Mouse (Mus musculus) CH12.LX (cell line): ENCODE measurements around the gene Dhdds. TPM values are rescaled to one million over a fixed set of nuclear protein-coding genes. Genes with fewer than 3 reads are reported as not detected.

ENCODE experiments used
- DNase-seq: peaks from one replicate; pipeline ENCODE4 v3.0.0-alpha.2; 2013; ENCODE audit errors: extremely low read depth
- H3K27ac ChIP-seq: 2 replicates; pipeline ENCODE4 v1.5.1; 2012; ENCODE audit warnings: low read depth, mild to moderate bottlenecking, control low read depth, moderate library complexity; ENCODE audit not compliant: insufficient read depth
- H3K27me3 ChIP-seq: replicated peaks from 2 replicates; pipeline ENCODE3; 2012; ENCODE audit warnings: inconsistent platforms
- H3K36me3 ChIP-seq, 2 experiments: replicated peaks in 1 of 2; 2 replicates each; pipeline versions ENCODE3 to v1.6.1; 2012; ENCODE audit warnings: inconsistent platforms in 1 of 2, low read length in 1 of 2, mild to moderate bottlenecking in 1 of 2, mixed read lengths in 1 of 2, moderate library complexity in 1 of 2; ENCODE audit not compliant: control insufficient read depth in 1 of 2, insufficient read depth in 1 of 2
- H3K4me1 ChIP-seq, 2 experiments: 2 replicates each; pipeline ENCODE4 v1.6.1; 2012; ENCODE audit warnings: inconsistent platforms in 1 of 2, moderate library complexity in 1 of 2; ENCODE audit not compliant: insufficient read depth in 2 of 2, control insufficient read depth in 1 of 2
- H3K4me2 ChIP-seq: 2 replicates; pipeline ENCODE4 v1.6.1; 2012; ENCODE audit warnings: low read depth, mild to moderate bottlenecking, control low read depth; ENCODE audit not compliant: poor library complexity, insufficient read depth, severe bottlenecking
- H3K4me3 ChIP-seq, 3 experiments: fragments of 150-350 bp in 1 of 3; sonication (generic) in 1 of 3; replicated peaks in 1 of 3; 2 replicates each; pipeline versions ENCODE3 to v1.5.1; 2011 to 2012; ENCODE audit warnings: low read depth in 2 of 3, low read length in 2 of 3, mild to moderate bottlenecking in 2 of 3, moderate library complexity in 2 of 3, control low read depth in 1 of 3, improper control_type of control experiment in 1 of 3, inconsistent platforms in 1 of 3, mixed read lengths in 1 of 3; ENCODE audit not compliant: poor library complexity in 1 of 3
- H3K79me2 ChIP-seq: replicated peaks from 2 replicates; pipeline ENCODE4 v1.6.1; 2012; ENCODE audit warnings: mild to moderate bottlenecking, moderate library complexity; ENCODE audit not compliant: control insufficient read depth, poor library complexity, insufficient read depth, severe bottlenecking; ENCODE audit errors: extremely low read depth
- H3K9ac ChIP-seq: 2 replicates; pipeline ENCODE4 v1.6.1; 2012; ENCODE audit warnings: low read depth, mild to moderate bottlenecking, control low read depth, moderate library complexity; ENCODE audit not compliant: insufficient read depth
- H3K9me3 ChIP-seq: replicated peaks from 2 replicates; pipeline ENCODE3; 2012; ENCODE audit warnings: low read length, inconsistent platforms, mixed read lengths
- BHLHE40 ChIP-seq: IDR thresholded peaks from 2 replicates; pipeline ENCODE4 v1.6.1; 2011; ENCODE audit warnings: mild to moderate bottlenecking, low read depth, low read length, improper control_type of control experiment
- CHD1 ChIP-seq: IDR thresholded peaks from 2 replicates; pipeline ENCODE4 v1.6.1; 2012; ENCODE audit warnings: low read depth, low read length, improper control_type of control experiment, inconsistent platforms
- E2F4 ChIP-seq: IDR thresholded peaks from 2 replicates; pipeline ENCODE4 v1.6.1; 2011; ENCODE audit warnings: low read depth, low read length, improper control_type of control experiment; ENCODE audit not compliant: insufficient replicate concordance
- ELF1 ChIP-seq: IDR thresholded peaks from 2 replicates; pipeline ENCODE4 v1.6.1; 2014; ENCODE audit warnings: low read depth, mild to moderate bottlenecking, inconsistent platforms, low read length, improper control_type of control experiment
- EP300 ChIP-seq: IDR thresholded peaks from 2 replicates; pipeline ENCODE4 v1.6.1; 2011; ENCODE audit warnings: low read length, improper control_type of control experiment
- ETS1 ChIP-seq: conservative IDR thresholded peaks from 2 replicates; pipeline ENCODE4 v1.6.1; 2012; ENCODE audit warnings: low read depth, mild to moderate bottlenecking, inconsistent platforms, low read length, improper control_type of control experiment, moderate library complexity
- GABPA ChIP-seq: IDR thresholded peaks from 2 replicates; pipeline ENCODE4 v1.6.1; 2012; ENCODE audit warnings: low read depth, low read length, improper control_type of control experiment, inconsistent platforms; ENCODE audit not compliant: insufficient replicate concordance
- HCFC1 ChIP-seq: IDR thresholded peaks from 2 replicates; pipeline ENCODE4 v1.6.1; 2012; ENCODE audit warnings: low read depth, mild to moderate bottlenecking, inconsistent platforms, low read length, improper control_type of control experiment
- IRF4 ChIP-seq: IDR thresholded peaks from 2 replicates; pipeline ENCODE4 v1.6.1; 2014; ENCODE audit warnings: low read depth, mild to moderate bottlenecking, inconsistent platforms, low read length, improper control_type of control experiment
- JUN ChIP-seq: IDR thresholded peaks from 2 replicates; pipeline ENCODE4 v1.6.1; 2011; ENCODE audit warnings: low read depth, mild to moderate bottlenecking, low read length, improper control_type of control experiment, moderate library complexity; ENCODE audit not compliant: insufficient read depth
- JUND ChIP-seq: conservative IDR thresholded peaks from 2 replicates; pipeline ENCODE4 v1.6.1; 2011; ENCODE audit warnings: low read depth, low read length, improper control_type of control experiment
- KAT2A ChIP-seq: IDR thresholded peaks from 2 replicates; pipeline ENCODE4 v1.6.1; 2012; ENCODE audit warnings: low read length, improper control_type of control experiment, inconsistent platforms; ENCODE audit not compliant: insufficient replicate concordance
- MAFK ChIP-seq: IDR thresholded peaks from 2 replicates; pipeline ENCODE4 v1.6.1; 2011; ENCODE audit warnings: low read length, improper control_type of control experiment; ENCODE audit not compliant: insufficient replicate concordance
- MAX ChIP-seq: IDR thresholded peaks from 2 replicates; pipeline ENCODE4 v1.6.1; 2011; ENCODE audit warnings: low read length, improper control_type of control experiment
- MAZ ChIP-seq: IDR thresholded peaks from 2 replicates; pipeline ENCODE4 v1.6.1; 2012; ENCODE audit warnings: low read depth, mild to moderate bottlenecking, inconsistent platforms, low read length, improper control_type of control experiment, moderate library complexity
- MEF2A ChIP-seq: IDR thresholded peaks from 2 replicates; pipeline ENCODE4 v1.6.1; 2014; ENCODE audit warnings: low read depth, mild to moderate bottlenecking, inconsistent platforms, low read length, improper control_type of control experiment, borderline replicate concordance
- MXI1 ChIP-seq: IDR thresholded peaks from 2 replicates; pipeline ENCODE4 v1.6.1; 2011; ENCODE audit warnings: mild to moderate bottlenecking, low read depth, low read length, improper control_type of control experiment
- MYC ChIP-seq: IDR thresholded peaks from 2 replicates; pipeline ENCODE4 v1.6.1; 2011; ENCODE audit warnings: low read depth, mild to moderate bottlenecking, improper control_type of control experiment, low read length
- NELFE ChIP-seq: IDR thresholded peaks from 2 replicates; pipeline ENCODE4 v1.6.1; 2011; ENCODE audit warnings: low read depth, low read length, improper control_type of control experiment
- NRF1 ChIP-seq: IDR thresholded peaks from 2 replicates; pipeline ENCODE4 v1.6.1; 2014; ENCODE audit warnings: low read depth, mild to moderate bottlenecking, inconsistent platforms, low read length, improper control_type of control experiment, moderate library complexity
- PAX5 ChIP-seq: IDR thresholded peaks from 2 replicates; pipeline ENCODE4 v1.6.1; 2012; ENCODE audit warnings: low read length, inconsistent platforms, mixed read lengths
- POLR2A ChIP-seq: IDR thresholded peaks from 2 replicates; pipeline ENCODE4 v1.6.1; 2011; ENCODE audit warnings: low read depth, mild to moderate bottlenecking, improper control_type of control experiment, low read length
- POLR2AphosphoS2 ChIP-seq: IDR thresholded peaks from 2 replicates; pipeline ENCODE4 v1.6.1; 2011; ENCODE audit warnings: low read depth, low read length, improper control_type of control experiment
- RCOR1 ChIP-seq: conservative IDR thresholded peaks from 2 replicates; pipeline ENCODE4 v1.6.1; 2012; ENCODE audit warnings: low read depth, mild to moderate bottlenecking, inconsistent platforms, low read length, improper control_type of control experiment
- SIN3A ChIP-seq: IDR thresholded peaks from 2 replicates; pipeline ENCODE4 v1.6.1; 2012; ENCODE audit warnings: low read length, improper control_type of control experiment, inconsistent platforms
- SMC3 ChIP-seq: IDR thresholded peaks from 2 replicates; pipeline ENCODE4 v1.6.1; 2011; ENCODE audit warnings: low read depth, low read length, improper control_type of control experiment
- TBP ChIP-seq: conservative IDR thresholded peaks from 2 replicates; pipeline ENCODE4 v1.6.1; 2011; ENCODE audit warnings: low read depth, low read length, improper control_type of control experiment
- TCF12 ChIP-seq: IDR thresholded peaks from 2 replicates; pipeline ENCODE4 v1.6.1; 2014; ENCODE audit warnings: low read depth, mild to moderate bottlenecking, inconsistent platforms, low read length, improper control_type of control experiment
- UBTF ChIP-seq: IDR thresholded peaks from 2 replicates; pipeline ENCODE4 v1.6.1; 2012; ENCODE audit warnings: low read depth, mild to moderate bottlenecking, inconsistent platforms, low read length, improper control_type of control experiment, moderate library complexity
- USF1 ChIP-seq: IDR thresholded peaks from 2 replicates; pipeline ENCODE4 v1.6.1; 2014; ENCODE audit warnings: low read depth, mild to moderate bottlenecking, inconsistent platforms, low read length, improper control_type of control experiment
- USF2 ChIP-seq: conservative IDR thresholded peaks from 2 replicates; pipeline ENCODE4 v1.6.1; 2011; ENCODE audit warnings: low read depth, low read length, improper control_type of control experiment
- ZC3H11A ChIP-seq: IDR thresholded peaks from 2 replicates; pipeline ENCODE4 v1.6.1; 2012; ENCODE audit warnings: low read depth, mild to moderate bottlenecking, inconsistent platforms, low read length, improper control_type of control experiment
- ZKSCAN1 ChIP-seq: IDR thresholded peaks from 2 replicates; pipeline ENCODE4 v1.6.1; 2012; ENCODE audit warnings: low read depth, inconsistent platforms, low read length, improper control_type of control experiment, borderline replicate concordance
- ZMIZ1 ChIP-seq: IDR thresholded peaks from 2 replicates; pipeline ENCODE4 v1.6.1; 2012; ENCODE audit warnings: low read depth, mild to moderate bottlenecking, inconsistent platforms, low read length, improper control_type of control experiment
- ZNF384 ChIP-seq: IDR thresholded peaks from 2 replicates; pipeline ENCODE4 v1.6.1; 2012; ENCODE audit warnings: low read depth, low read length, improper control_type of control experiment, inconsistent platforms
- dilution Hi-C: fragments of 300-500 bp; cut with MboI; formaldehyde crosslinking; loops from 2 replicates; pipeline ENCODE4 v1.14.3; 2020; ENCODE audit warnings: low sequenced_read_pairs; ENCODE audit not compliant: extremely low pct_unique_long_range_greater_than_20kb, extremely low pct_ligation_motif_present
- in situ Hi-C: fragments of 300-500 bp; cut with MboI; formaldehyde crosslinking; loops from 3 replicates; pipeline ENCODE4 v1.14.3; 2019; ENCODE audit warnings: low sequenced_read_pairs, low pct_ligation_motif_present, low pct_unique_long_range_greater_than_20kb, mixed read lengths
- polyA plus RNA-seq: library from polyadenylated mRNA; unstranded; fragments of >175 nt; gene quantifications from 2 replicates; pipeline ENCODE4 v1.2.1, GENCODE M21; 2012; ENCODE audit warnings: low read depth; ENCODE audit not compliant: insufficient read length
- total RNA-seq, 2 experiments: library from RNA; depleted of rRNA; stranded (reverse); fragments of 300-350 nt in 1 of 2; fragments of >200 nt in 1 of 2; gene quantifications; 2 replicates each; pipeline ENCODE4 v1.2.3; 2012 to 2014

The Dhdds gene
- total RNA-seq (2012; rRNA removed), result 26.0 and 29.4 TPM in 2 replicates
- total RNA-seq (2014; rRNA removed), result 12.9 TPM in 2 replicates
- 33.1 and 34.5 TPM in 2 replicates for polyA plus RNA-seq

DNA sequence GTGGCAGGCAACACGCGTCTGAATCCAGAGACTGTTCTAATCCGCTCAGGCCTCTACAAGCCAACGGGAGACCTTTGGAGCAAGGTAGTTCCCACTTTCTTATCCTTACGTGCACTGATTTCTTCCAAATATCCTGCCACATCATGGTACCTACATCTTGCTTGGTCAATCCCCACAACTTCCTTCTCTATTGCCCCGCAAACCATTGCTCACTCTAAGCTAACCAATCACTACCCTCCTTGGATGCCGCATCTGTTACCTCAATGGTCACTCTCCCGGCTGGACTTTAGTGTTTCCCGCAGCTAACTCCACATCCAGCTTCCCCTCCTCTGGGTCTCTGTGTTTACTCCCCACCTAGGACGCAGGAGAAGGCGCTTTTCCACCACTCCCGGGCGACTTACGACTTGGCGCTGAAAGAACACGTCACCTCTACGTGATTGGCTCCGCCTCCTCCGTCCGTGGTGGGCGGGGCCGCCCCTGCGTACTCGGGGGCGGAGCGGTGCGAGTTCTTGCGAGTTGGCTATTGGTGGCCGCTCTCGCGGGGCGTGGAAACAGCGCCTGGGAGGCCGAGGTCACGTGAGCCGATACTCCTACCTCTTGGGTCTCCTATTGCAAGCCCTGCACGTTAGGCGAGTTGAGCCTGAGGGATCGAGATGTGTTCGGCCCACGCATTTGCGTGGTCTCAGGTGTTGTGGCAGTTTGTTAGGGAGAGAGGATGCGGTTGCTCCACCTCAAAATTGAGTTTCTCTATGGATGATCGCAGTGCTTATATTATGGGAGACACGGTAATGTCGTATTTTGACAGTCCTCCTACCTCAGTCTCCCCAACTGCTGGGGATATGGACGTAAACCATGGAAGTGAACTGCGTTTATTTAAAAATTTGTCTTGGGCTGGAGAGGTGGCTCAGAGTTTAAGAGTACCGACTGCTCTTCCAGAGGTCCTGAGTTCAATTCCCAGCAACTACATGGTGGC lies at the start of gene Dhdds:
Gene Dhdds (minus strand): TSS at position 453 of the 973 bp plus-strand sequence.
- H3K4me3 ChIP-seq, result peak within 1 kb of the TSS; percentile 88 to 97 (median 95)
- no peak within 1 kb of the TSS for H3K27ac ChIP-seq
- in situ Hi-C loops (no loop called here), dilution Hi-C loops (no loop called here)
- H3K4me1 ChIP-seq, result peaks cover 0 to 19% of the 10 kb centered on the region in 2 experiments
- H3K4me2 ChIP-seq, result peak within 1 kb of the TSS; percentile 74
- no peaks in the 10 kb centered on the region for H3K9me3 ChIP-seq
- H3K27me3 ChIP-seq, result peaks cover 9% of the 10 kb centered on the region
- H3K9ac ChIP-seq, result peak within 1 kb of the TSS; percentile 94
- TF ChIP-seq E2F4, result no peak
- TF ChIP-seq IRF4, result 0 out of 2 replicates have a peak, but pooled peaks have one; percentile 11
- no peak for TF ChIP-seq CHD1
- TF ChIP-seq ZMIZ1, result peak; percentile 62
- peak; percentile 71; the same call in 1 of the 2 replicates for TF ChIP-seq MAZ
- TF ChIP-seq GABPA, result no peak
- no peak for TF ChIP-seq MYC
- peak; percentile 51 for TF ChIP-seq TCF12
- peak; percentile 56; the same call in 1 of the 2 replicates for TF ChIP-seq KAT2A
- TF ChIP-seq POLR2AphosphoS2, result peak; percentile 67; the same call in 1 of the 2 replicates
- TF ChIP-seq SMC3, result no peak
- no peak for TF ChIP-seq UBTF
- TF ChIP-seq MEF2A, result 0 out of 2 replicates have a peak, but pooled peaks have one; percentile 45
- TF ChIP-seq SIN3A, result peak; percentile 86
- TF ChIP-seq USF2, result no peak
- TF ChIP-seq ZKSCAN1, result no peak
- no peak for TF ChIP-seq MAFK
- TF ChIP-seq JUND, result no peak
- 0 out of 2 replicates have a peak, but pooled peaks have one; percentile 16 for TF ChIP-seq NRF1
- no peak for TF ChIP-seq RCOR1
- TF ChIP-seq HCFC1, result peak; percentile 81
- no peak for TF ChIP-seq ZNF384
- TF ChIP-seq POLR2A, result peak; percentile 89
- peak; percentile 80 for TF ChIP-seq NELFE
- TF ChIP-seq ZC3H11A, result no peak
- no peak for TF ChIP-seq ETS1
- TF ChIP-seq EP300, result no peak
- no peak for TF ChIP-seq JUN
- TF ChIP-seq PAX5, result no peak
- TF ChIP-seq USF1, result no peak
- peak; percentile 44; the same call in 1 of the 2 replicates for TF ChIP-seq ELF1
- no peak for TF ChIP-seq MAX
- no peak for TF ChIP-seq TBP
- no peak for TF ChIP-seq BHLHE40
- TF ChIP-seq MXI1, result peak; percentile 85
- DNase-seq, result peak; percentile 95
- peaks cover 15 to 27% of the 10 kb centered on the region in 2 experiments for H3K36me3 ChIP-seq
- H3K79me2 ChIP-seq, result peaks cover 14% of the 10 kb centered on the region
